Mouse (Mus musculus) neural tube, embryonic 11.5 days (tissue): Measurements from ENCODE around the gene Zcchc14. TPM values are rescaled to one million over a fixed set of nuclear protein-coding genes. Genes with fewer than 3 reads are reported as not detected.

ENCODE experiments used
- ATAC-seq: fragments of 200-750 bp; cut with Nextera tagmentation; 2 replicates; pipeline ENCODE4 v1.8.0; 2017; ENCODE audit warnings: moderate number of reproducible peaks, mild to moderate bottlenecking, moderate TSS enrichment, moderate library complexity; ENCODE audit not compliant: insufficient read depth, low FRiP score, low TSS enrichment
- DNase-seq: peaks from one replicate; pipeline ENCODE4 v3.0.0-alpha.2; 2015; ENCODE audit warnings: low spot score
- H3K27ac ChIP-seq: fragments of 300-500 bp; sonication (generic); 2 replicates; pipeline ENCODE4 v1.5.1; 2014; ENCODE audit warnings: low read depth, mild to moderate bottlenecking, low read length
- H3K27me3 ChIP-seq: fragments of 300-500 bp; sonication (generic); 2 replicates; pipeline ENCODE4 v1.6.1; 2014; ENCODE audit warnings: mild to moderate bottlenecking, low read length, mixed read lengths; ENCODE audit not compliant: control insufficient read depth, insufficient read depth
- H3K36me3 ChIP-seq: fragments of 300-500 bp; sonication (generic); 2 replicates; pipeline ENCODE4 v1.6.1; 2014; ENCODE audit warnings: mild to moderate bottlenecking, low read length, moderate library complexity, mixed read lengths; ENCODE audit not compliant: control insufficient read depth, insufficient read depth
- H3K4me1 ChIP-seq: fragments of 300-500 bp; sonication (generic); 2 replicates; pipeline ENCODE4 v1.6.1; 2014; ENCODE audit warnings: low read length, mixed read lengths; ENCODE audit not compliant: control insufficient read depth, insufficient read depth
- H3K4me2 ChIP-seq: fragments of 300-500 bp; sonication (generic); 2 replicates; pipeline ENCODE4 v1.6.1; 2014; ENCODE audit warnings: low read depth, mild to moderate bottlenecking, moderate library complexity
- H3K4me3 ChIP-seq: fragments of 300-500 bp; sonication (generic); 2 replicates; pipeline ENCODE4 v1.5.1; 2014; ENCODE audit warnings: low read depth, low read length
- H3K9ac ChIP-seq: fragments of 300-500 bp; sonication (generic); 2 replicates; pipeline ENCODE4 v1.6.1; 2014; ENCODE audit warnings: mild to moderate bottlenecking, low read length
- H3K9me3 ChIP-seq: fragments of 300-500 bp; sonication (generic); 2 replicates; pipeline ENCODE4 v1.6.1; 2016; ENCODE audit warnings: low read length; ENCODE audit not compliant: control insufficient read depth
- WGBS: fragments of 180-500 bp; shearing (Covaris S2); extraction: QIAGEN DNeasy Blood & Tissue Kit; methylation state at CpG from one replicate; pipeline ENCODE4 v1.1.7; 2014; 5-methylcytosine and 5-hydroxymethylcytosine counted together
- polyA plus RNA-seq: library from polyadenylated mRNA; unstranded; fragments of >200 nt; fragmentation: Nextera tagmentation; extraction: Ambion mirVana; gene quantifications from 2 replicates; pipeline ENCODE4 v1.2.1, GENCODE M21; 2014

Zcchc14 gene
- polyA plus RNA-seq, 1 experiment from 2014 or later = 23.3 TPM

DNA sequence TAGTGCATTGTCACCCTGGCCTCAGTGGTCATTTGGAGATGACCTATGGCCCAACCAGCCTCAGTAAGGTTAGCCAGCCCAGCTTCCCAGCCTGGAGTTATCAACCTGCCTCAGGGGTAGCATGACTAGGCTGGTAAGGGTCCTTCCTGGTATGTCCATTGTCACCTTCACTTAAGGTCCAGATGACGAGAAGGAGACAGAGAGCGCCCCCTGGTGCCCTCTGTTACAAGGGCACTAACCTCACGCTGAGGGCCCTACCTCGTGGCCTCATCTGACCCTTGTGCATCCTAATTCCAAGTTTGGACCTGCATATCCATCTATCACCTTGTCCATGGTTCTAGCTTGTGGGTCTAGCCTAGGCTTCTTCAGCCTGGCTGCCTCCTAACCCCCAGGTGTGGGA lies 32.7 kb upstream of the Zcchc14 start:
- H3K9me3 ChIP-seq = no peaks in the 10 kb centered on the region
- H3K27me3 ChIP-seq = no peaks in the 10 kb centered on the region
- DNase-seq (peak; percentile 64), ATAC-seq (no peak)
- H3K4me1 ChIP-seq = peaks cover 4% of the 10 kb centered on the region
- H3K4me2 ChIP-seq = no peak overlapping the region
- no peak overlapping the region for H3K27ac ChIP-seq
- H3K9ac ChIP-seq = no peak overlapping the region
- 18% methylated on average over 4 of the region's 4 CpGs for WGBS
- no peaks in the 10 kb centered on the region for H3K36me3 ChIP-seq
- H3K4me3 ChIP-seq = no peak overlapping the region

- no peaks in the 10 kb centered on the region for H3K9me3 ChIP-seq
- no peak overlapping the region for H3K4me3 ChIP-seq
- H3K27me3 ChIP-seq = no peaks in the 10 kb centered on the region
- 77% methylated on average over 10 of the region's 10 CpGs for WGBS
- H3K9ac ChIP-seq = no peak overlapping the region
- no peak overlapping the region for H3K27ac ChIP-seq
- DNase-seq = no peak
- H3K4me1 ChIP-seq = peaks cover 4% of the 10 kb centered on the region
- no peaks in the 10 kb centered on the region for H3K36me3 ChIP-seq
- no peak for ATAC-seq
- H3K4me2 ChIP-seq = no peak overlapping the region
These were observed 30.6 kb upstream of the Zcchc14 start for GRCm38 (mm10) chr8:121683083-121683832.

DNA sequence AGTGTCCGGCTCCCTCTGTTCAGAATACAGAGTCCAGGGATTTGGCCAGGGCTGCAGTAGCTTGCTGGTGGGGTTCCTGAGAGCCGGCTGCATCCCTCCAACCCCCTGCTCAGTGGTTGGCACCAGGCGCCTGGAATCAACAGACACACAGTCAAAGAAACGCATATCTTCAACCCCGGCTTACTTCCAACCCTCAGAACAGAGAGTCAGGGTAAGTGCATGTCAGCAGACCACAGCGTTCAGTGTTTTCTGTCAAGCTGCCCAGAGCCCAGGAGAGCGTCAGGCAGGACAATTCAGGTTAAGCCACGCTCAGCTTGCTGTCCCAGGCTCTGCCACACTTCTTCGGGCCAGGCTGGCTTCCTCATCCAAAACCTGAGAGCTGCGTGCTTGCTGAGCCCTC lies 28.8 kb upstream of the Zcchc14 start:
- no peak for DNase-seq
- WGBS = 74% methylated on average over 10 of the region's 10 CpGs
- Histone ChIP-seq H3K9ac (no peak overlapping the region), H3K27ac (no peak overlapping the region), H3K27me3 (no peaks in the 10 kb centered on the region), H3K4me1 (no peaks in the 10 kb centered on the region), H3K4me2 (no peak overlapping the region), H3K36me3 (no peaks in the 10 kb centered on the region), H3K9me3 (no peaks in the 10 kb centered on the region), H3K4me3 (no peak overlapping the region)
- no peak for ATAC-seq

DNA sequence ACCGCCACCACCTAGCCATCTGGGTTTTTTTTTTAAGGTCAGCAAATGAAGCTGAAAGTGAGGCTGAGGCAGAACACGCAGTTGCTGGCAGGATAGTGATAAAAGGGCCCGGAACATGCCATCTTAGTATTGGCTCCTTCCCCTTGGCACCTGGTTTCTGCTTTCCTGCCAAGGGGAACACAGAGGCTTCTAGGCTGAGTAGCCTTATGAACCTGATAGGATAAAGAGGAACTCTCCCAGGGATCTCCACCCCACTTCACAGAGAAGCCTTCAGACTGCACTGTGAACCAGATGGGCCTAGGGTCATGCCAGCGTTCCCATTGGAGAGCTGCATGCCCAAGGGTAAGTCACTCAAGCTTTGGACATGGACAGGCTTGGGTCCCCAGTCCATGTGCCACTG lies 28.2 kb upstream of the Zcchc14 start:
- Histone ChIP-seq H3K36me3 (no peaks in the 10 kb centered on the region), H3K27ac (no peak overlapping the region), H3K4me2 (no peak overlapping the region), H3K9ac (no peak overlapping the region), H3K27me3 (no peaks in the 10 kb centered on the region), H3K9me3 (no peaks in the 10 kb centered on the region), H3K4me3 (no peak overlapping the region), H3K4me1 (no peaks in the 10 kb centered on the region)
- DNase-seq (no peak), ATAC-seq (no peak)
- 95% methylated on average over 4 of the region's 4 CpGs for WGBS

GRCm38 (mm10) chr8:121678696-121679095 lies 26.0 kb upstream of the Zcchc14 start:
- Histone ChIP-seq H3K36me3 (no peaks in the 10 kb centered on the region), H3K9me3 (no peaks in the 10 kb centered on the region), H3K4me1 (no peaks in the 10 kb centered on the region), H3K4me3 (no peak overlapping the region), H3K4me2 (no peak overlapping the region), H3K9ac (no peak overlapping the region), H3K27me3 (no peaks in the 10 kb centered on the region), H3K27ac (no peak overlapping the region)
- ATAC-seq (no peak), DNase-seq (peak; percentile 2)
- WGBS = 71% methylated on average over 5 of the region's 5 CpGs

DNA sequence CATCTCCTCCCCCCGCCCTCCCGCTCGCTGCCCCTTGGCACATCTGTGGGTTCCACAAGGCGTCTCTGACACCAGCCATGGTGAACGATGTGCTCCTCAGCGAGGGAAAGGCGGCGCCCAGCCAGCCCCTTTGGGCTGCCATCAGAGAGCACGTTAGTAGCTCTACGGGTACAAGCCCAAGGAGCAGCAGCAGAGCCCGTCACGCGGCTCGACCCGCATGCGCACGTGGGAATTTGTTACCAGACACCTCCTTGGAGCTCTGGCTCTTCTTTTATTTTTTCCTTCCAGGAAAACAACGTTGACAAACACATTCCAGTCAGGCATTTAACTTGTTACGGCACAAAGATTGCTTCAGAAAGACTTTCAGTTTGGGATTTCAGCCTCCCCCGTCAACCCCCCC lies 23.0 kb upstream of the Zcchc14 start:
- H3K27me3 ChIP-seq = no peaks in the 10 kb centered on the region
- no peak overlapping the region for H3K4me2 ChIP-seq
- H3K36me3 ChIP-seq = no peaks in the 10 kb centered on the region
- no peak overlapping the region for H3K4me3 ChIP-seq
- H3K9me3 ChIP-seq = no peaks in the 10 kb centered on the region
- peak; percentile 7 for DNase-seq
- H3K9ac ChIP-seq = no peak overlapping the region
- no peak for ATAC-seq
- no peaks in the 10 kb centered on the region for H3K4me1 ChIP-seq
- H3K27ac ChIP-seq = no peak overlapping the region
- 59% methylated on average over 20 of the region's 20 CpGs for WGBS

DNA sequence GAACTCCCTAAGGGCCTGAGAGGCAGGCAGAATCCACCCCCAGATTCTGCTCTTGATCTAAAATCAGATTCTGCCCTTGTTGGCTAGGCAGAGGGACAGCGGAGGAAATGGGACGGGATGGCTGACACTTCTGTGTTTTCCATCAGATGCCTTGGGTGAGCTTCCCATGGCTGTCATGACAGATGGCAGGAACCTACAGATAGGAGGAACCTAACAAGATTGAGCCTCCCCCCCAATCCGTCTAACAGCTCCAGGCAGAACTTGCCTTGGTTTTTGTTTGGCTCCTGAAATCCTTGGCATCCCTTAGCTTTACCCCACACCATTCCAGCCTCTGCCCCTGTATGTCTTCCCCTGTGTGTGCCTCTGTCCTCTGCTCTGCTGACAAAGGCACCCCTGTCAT lies 22.5 kb upstream of the Zcchc14 start:
- Histone ChIP-seq H3K4me1 (no peaks in the 10 kb centered on the region), H3K4me3 (no peak overlapping the region), H3K4me2 (no peak overlapping the region), H3K9ac (no peak overlapping the region), H3K36me3 (no peaks in the 10 kb centered on the region), H3K27me3 (no peaks in the 10 kb centered on the region), H3K27ac (no peak overlapping the region), H3K9me3 (no peaks in the 10 kb centered on the region)
- ATAC-seq (no peak), DNase-seq (peak; percentile 6)
- 83% methylated on average over 3 of the region's 3 CpGs for WGBS

- Histone ChIP-seq H3K4me3 (no peak overlapping the region), H3K27me3 (no peaks in the 10 kb centered on the region), H3K9ac (no peak overlapping the region), H3K4me1 (no peaks in the 10 kb centered on the region), H3K36me3 (no peaks in the 10 kb centered on the region), H3K4me2 (no peak overlapping the region), H3K27ac (no peak overlapping the region), H3K9me3 (no peaks in the 10 kb centered on the region)
- WGBS = 61% methylated on average over 5 of the region's 5 CpGs
- DNase-seq = peak; percentile 8
- ATAC-seq = no peak
These were observed 21.8 kb upstream of the Zcchc14 start for GRCm38 (mm10) chr8:121674524-121674923.

DNA sequence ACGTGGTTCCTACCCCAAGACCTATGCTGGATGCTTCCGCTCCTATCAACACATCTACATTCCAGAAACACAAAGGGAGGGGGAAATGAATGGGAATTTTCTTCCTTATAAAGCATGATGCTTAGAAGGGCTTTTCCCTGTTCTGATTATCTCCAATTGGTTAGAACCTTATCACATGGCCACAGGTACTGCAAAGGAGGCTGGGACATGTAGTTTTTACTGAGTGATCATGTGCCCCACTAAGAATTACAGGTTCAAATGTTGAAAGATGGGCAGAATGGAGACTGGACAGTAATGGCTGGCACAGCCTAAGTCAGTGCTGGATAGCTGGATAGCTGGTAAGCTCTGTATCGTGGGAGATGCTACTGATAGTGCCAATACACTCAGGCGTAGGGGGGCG lies 21.2 kb upstream of the Zcchc14 start:
- no peak overlapping the region for H3K4me3 ChIP-seq
- H3K27me3 ChIP-seq = no peaks in the 10 kb centered on the region
- H3K9ac ChIP-seq = no peak overlapping the region
- no peaks in the 10 kb centered on the region for H3K9me3 ChIP-seq
- H3K4me2 ChIP-seq = no peak overlapping the region
- no peak overlapping the region for H3K27ac ChIP-seq
- DNase-seq (peak; percentile 8), ATAC-seq (no peak)
- H3K36me3 ChIP-seq = no peaks in the 10 kb centered on the region
- H3K4me1 ChIP-seq = no peaks in the 10 kb centered on the region
- 80% methylated on average over 5 of the region's 5 CpGs for WGBS
